Mouse (Mus musculus) brain, embryonic 14.5 days (tissue): ENCODE measurements around the gene Rbfox3. TPM values are rescaled to one million over a fixed set of nuclear protein-coding genes. Genes with fewer than 3 reads are reported as not detected.

Source experiments
- DNase-seq: peaks from one replicate; pipeline ENCODE4 v3.0.0-alpha.2; 2011; ENCODE audit warnings: low read depth
- CTCF ChIP-seq: fragments of 200-500 bp; IDR thresholded peaks from 2 replicates; pipeline ENCODE4 v1.5.1; 2012; ENCODE audit warnings: inconsistent platforms, mild to moderate bottlenecking, moderate library complexity, borderline replicate concordance; ENCODE audit not compliant: insufficient read depth, insufficient read length; ENCODE audit errors: extremely low read depth
- POLR2A ChIP-seq: fragments of 200-500 bp; IDR thresholded peaks from 2 replicates; pipeline ENCODE4 v1.6.1; 2012; ENCODE audit warnings: mild to moderate bottlenecking, inconsistent platforms, borderline replicate concordance; ENCODE audit not compliant: poor library complexity, insufficient read depth, insufficient read length, severe bottlenecking; ENCODE audit errors: extremely low read depth
- polyA plus RNA-seq: library from polyadenylated mRNA; depleted of rRNA; stranded (reverse); fragments of >200 nt; gene quantifications from 2 replicates; pipeline ENCODE4 v1.2.3, GENCODE M21; 2012

The Rbfox3 gene
- polyA plus RNA-seq, 1 experiment: 37.6 TPM

DNA sequence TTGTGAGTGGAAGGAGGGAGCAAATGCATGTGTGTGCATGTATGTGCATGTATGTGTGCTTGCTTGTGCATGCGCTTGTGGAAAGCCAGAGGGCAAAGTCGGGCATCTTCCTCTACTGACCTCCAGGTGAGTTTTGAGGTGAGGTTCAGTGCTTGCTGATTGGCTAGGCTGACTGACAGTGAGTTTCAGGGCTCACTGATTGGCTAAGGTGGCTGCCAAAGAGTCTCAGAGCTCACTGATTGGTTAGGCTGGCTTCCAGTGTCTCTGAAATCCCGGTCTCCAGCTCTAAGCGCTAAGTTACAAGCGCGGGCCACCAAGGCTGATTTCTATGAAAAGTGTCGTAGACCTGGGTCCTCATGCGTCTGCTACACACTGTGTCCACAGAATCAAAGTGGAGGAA, 185.0 kb downstream of the Rbfox3 start:
- TF ChIP-seq POLR2A: no peak
- no peak for TF ChIP-seq CTCF
- DNase-seq: no peak

DNA sequence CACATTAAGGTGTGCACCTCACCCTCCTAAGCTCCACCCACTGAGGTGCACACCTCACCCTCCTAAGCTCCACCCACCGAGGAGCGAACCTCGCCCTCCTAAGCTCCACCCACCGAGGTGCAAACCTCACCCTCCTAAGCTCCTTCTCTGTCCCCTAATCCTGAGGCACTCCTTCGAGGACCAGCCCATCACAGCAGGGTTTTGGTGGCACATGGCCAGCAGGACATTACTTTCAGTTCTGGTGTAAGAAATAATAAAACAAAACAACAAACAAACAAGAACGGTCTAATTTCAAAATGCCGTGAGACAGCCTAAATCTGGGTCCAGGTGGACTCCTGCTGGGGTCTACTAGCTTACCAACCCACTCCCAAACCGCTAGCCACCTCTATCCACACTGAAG, 187.0 kb downstream of the Rbfox3 start:
- DNase-seq: no peak
- TF ChIP-seq POLR2A: no peak
- TF ChIP-seq CTCF: no peak

DNA sequence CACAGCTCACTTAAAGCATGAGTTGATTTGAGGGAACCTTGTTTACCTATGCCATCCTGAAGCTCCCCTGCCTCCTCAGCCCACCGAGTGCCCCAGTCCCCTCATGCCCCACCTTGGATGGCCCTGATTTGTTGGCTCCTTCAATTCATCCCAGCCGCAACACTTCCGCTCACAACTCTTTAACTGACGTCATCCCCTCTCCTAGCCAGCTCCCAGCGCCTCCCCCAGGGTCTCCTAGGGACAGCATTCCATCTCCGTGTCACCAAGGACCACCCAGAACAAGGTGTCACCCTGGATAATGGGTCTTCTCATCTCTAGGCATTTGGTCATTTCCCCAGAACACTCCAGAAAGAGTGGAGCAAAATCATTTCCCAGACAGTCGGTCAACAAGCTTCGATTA, 188.2 kb downstream of the Rbfox3 start:
- no peak for DNase-seq
- TF ChIP-seq POLR2A: no peak
- no peak for TF ChIP-seq CTCF

DNA sequence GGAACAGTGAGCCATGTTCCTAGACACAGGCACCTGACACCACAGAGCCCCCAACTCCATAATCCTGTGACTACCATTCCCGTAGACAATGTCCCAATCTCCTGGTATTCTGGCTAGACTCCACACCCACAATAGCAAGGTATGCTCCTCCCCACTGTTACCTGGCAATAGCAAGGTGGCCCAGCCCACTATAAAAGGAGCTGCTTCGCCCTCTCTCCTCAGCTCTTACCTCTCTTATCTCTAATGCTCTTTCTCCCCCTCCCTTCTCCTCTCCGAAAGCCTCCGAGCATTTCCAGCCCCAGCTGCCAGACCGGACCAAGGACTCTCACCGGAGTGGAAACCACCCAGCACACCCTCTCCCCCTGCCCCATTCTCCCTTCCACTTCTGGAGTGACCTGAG, 189.5 kb downstream of the Rbfox3 start:
- DNase-seq: no peak
- no peak for TF ChIP-seq CTCF
- TF ChIP-seq POLR2A: no peak

DNA sequence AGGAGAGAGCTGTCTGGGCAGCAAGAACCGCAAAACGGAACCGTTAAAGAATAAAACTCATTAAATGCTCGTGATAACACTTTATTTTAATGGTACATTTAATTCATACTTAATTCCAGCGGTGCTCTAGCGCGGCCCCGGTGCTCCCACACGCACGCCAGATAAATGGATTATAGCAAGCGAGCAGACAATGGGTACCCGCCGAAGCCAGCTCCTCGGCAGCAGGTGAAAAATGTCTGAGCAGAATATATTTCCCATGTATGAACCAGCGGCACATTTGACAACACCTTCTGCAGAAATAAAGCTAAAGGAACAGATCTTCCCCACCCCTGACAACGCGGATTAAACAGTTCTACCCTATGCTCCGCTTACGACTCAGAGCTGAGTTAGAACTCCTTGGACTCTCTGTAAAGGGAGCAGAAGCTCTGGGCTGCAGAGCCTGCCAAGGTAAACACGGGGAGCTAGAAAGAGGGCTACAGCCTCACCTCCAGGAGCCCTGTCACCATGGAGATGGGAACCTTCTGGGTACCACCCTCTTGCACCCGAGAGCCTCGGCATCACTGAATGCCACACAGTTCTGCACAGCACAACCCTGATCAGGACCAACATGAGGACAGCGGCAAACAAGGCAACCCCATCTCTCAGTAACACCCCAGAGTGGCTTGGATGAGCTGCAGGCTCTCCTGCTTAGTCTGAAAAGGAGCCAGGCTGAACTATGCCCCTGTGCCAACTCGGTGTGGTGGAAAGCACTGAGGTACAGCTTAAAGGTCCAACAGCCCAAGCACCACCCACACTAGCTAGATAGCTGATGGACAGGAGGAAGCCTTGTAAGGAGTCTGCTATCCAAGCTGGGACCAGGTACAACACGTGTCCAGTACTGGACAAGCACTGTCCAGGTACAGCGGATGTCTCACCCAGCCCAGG, 196.5 kb downstream of the Rbfox3 start:
- peak; percentile 57 for DNase-seq
- TF ChIP-seq POLR2A (no peak), CTCF (no peak)

DNA sequence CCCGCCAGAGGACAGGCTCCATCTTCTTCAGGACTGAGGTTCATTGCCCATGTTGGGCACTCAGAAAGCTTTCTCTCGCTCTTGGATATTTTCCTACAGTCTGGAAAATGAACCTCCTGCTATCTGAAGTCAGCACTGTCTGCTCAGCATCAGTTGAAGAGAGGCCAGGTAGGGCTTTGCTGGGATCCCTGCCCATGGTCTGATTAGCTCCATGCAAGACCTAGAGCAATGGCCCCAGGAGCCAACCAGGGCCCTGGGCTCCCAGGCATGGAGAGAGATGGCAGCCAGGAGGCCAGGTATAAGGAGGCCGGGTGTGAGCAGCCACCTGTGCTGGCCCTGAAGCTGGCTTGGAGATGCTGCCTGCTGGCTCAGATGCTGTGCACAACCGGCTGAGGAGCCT, 198.6 kb downstream of the Rbfox3 start:
- TF ChIP-seq CTCF: no peak
- no peak for TF ChIP-seq POLR2A
- DNase-seq: no peak

DNA sequence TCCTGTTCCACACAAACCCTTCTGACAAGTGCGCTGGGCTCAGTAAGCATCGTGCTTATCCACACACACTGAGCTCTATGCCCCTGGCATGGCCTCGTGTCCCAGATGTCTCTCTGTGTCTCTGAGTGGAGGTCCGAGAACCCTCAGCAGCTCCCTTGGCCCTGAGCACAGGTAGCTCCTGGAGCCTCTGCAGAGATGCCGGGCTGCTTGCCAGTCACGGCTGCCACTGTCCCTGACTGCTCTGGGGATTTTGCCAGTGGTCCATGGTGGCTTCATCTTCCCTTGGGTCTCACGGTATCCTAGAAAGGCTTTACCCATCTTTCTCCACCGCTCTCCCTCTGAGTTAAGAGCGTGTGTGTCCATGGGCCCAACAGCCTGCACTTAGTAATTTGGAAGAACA, 199.3 kb downstream of the Rbfox3 start:
- TF ChIP-seq POLR2A (no peak), CTCF (no peak)
- DNase-seq: peak; percentile 30

DNA sequence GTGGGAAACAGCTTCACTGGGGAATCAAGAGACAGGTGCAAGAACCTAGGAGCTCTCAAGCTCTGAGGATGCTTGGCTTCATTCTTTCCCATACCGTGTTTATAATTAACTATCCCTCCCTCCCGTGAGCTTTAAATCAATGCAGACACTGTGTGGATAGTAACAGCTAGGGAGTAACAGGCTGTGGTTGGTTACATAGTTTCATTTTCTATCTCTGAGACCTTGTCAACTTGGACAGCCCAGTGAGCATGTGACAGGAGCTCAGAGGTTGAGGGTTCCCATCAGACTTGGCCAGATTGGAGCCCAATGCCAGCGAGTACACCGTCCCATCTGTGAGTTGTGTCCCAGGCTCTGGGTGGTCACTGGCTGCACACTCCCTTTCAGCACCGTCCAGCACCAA, 201.4 kb downstream of the Rbfox3 start:
- TF ChIP-seq CTCF: no peak
- no peak for TF ChIP-seq POLR2A
- DNase-seq: no peak

DNA sequence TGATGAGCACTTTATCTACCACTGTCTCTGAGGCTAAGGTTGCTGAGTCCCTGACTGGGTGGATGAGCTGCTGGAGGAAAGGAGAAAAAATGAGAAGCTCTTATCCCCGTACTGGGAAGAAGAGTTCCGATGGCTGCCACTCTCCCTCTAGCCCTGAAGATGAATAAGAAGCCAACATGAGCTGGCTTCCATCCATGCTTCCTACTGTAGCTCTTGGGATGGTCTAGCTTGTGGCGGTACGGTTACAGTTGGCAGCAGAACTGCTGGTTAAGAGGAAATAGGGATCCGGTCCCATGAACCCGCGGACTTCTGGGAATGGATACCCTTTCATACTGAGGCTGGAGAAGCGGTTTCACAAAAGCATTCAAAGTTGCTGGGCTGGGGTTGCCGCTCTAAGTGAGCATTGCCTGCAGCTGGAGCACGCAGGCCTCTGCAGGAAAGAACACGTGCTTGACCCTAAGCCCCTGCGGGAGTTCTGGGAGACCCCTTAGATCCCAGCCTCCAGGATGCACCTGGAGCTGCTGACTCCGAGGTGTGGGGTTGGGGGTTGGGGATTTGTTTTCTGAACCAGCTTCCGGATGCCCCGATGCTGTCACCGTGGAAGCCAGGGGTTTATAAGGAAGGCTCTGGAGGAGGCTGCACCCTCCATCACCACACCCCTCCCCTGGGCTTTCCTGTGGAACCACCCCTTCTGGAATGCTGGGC, 215.0 kb downstream of the Rbfox3 start:
- no peak for DNase-seq
- TF ChIP-seq POLR2A: no peak
- TF ChIP-seq CTCF: no peak

DNA sequence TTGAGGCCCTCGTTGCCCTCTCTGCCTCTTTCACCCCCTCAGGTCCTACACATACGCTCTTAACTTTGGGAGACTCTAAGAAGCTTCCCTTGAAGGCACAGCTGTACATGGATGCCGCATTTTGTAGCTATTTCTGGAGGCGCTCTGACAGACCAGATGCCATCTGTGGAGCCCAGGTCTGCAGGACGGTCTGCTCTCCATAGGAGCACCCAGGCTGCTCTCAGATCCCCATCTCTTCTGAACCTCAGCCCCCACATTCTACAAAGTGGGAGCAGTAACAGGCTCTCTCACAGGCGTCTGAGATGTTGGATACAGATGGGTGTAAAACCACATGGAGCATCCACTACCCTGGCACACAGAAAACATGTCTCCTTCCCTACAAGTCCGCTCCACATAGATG, 218.1 kb downstream of the Rbfox3 start:
- no peak for DNase-seq
- no peak for TF ChIP-seq CTCF
- no peak for TF ChIP-seq POLR2A

DNA sequence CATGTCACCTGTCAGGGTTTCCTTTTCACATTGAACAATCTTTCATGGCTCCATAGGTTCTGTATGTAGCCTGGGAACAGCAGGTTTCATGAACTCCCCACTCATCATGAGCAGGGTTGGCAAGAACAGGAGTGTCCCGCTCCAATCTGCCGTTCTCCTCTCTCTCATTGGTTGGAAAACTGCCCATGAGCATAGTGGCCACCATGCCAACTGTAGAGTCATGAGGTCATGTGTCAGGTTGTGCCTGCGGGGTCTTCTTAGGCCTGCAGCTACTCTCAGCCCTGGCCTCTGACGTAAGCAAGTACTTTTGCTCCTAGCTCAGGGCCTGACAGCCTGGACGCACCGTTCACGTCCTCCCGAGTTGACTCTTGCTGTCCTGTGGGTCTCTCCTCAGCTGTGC, 221.1 kb downstream of the Rbfox3 start:
- DNase-seq: no peak
- TF ChIP-seq CTCF (no peak), POLR2A (no peak)
